Mouse (Mus musculus) megakaryocyte, embryonic 14.5 days (primary cell): ENCODE measurements at regions not wholly inside any gene's neighbourhood (a gene's known extent, or its start where the extent isn't known, plus 50 kb on each side); places are given as distances from the start of the nearest gene placed in this dataset.

Experiments
- FLI1 ChIP-seq: IDR thresholded peaks from 2 replicates; pipeline ENCODE4 v1.6.1; 2012; ENCODE audit warnings: low read length, inconsistent platforms, mixed read lengths
- GATA1 ChIP-seq: IDR thresholded peaks from 3 replicates; pipeline ENCODE4 v1.6.1; 2012; ENCODE audit warnings: mixed read lengths, low read length, inconsistent platforms, borderline replicate concordance

DNA sequence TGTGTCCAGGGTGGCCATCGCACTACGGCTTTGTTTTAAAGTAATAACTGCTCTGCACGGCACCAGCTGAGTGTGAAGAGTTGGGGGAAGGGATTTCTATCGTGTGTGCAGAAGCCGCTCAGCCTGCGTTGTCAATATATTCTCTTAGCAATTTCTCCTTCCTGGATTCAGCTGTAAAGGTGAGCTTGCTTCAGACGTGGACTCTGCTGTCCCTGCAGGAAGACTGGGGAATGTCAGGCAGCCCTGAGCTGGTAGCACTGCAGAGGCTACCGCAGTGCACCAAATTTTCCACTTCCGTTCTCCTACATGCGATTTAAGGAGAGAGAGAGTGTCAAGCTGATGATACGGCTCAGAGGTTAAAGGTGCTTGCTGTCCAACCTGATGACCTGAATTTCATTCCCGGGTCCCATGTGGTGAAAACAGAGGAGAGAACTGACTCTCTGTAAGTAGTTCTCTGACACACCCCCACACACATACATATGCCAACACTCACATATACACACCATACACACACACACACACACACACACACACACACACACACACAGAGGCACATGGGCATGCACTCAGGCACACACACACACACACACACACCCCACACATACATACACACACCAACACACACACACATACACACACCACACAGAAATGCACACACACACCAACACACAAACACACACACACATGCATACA is 59.9 kb upstream of the Prelid3b start:
- TF ChIP-seq GATA1 (no peak), FLI1 (no peak)
